Mouse (Mus musculus): ENCODE measurements around the gene Irf8.

Gene Irf8

GRCm38 (mm10) chr8:120724816-120725575, 11.2 kb upstream of the Irf8 start:
- H3K9me3 ChIP-seq (ENCODE audit: low read length) = no peaks in the 10 kb centered on the region
- H3K27me3 ChIP-seq (ENCODE audit: insufficient read depth, low read length) = peaks cover 28% of the 10 kb centered on the region
- H3K4me3 ChIP-seq (replicated peaks; ENCODE audit: low read length) = no peak overlapping the region
- no peaks in the 10 kb centered on the region for H3K36me3 ChIP-seq (ENCODE audit: insufficient read depth, low read length)
- no peak for TF ChIP-seq CTCF (conservative IDR thresholded peaks at IDR 0.05; ENCODE audit: low read length)
- H3K4me1 ChIP-seq (replicated peaks; ENCODE audit: low read depth, low read length) = 0 out of 2 replicates have a peak, but pooled peaks cover 6% of the 10 kb centered on the region

- no peaks in the 10 kb centered on the region for H3K36me3 ChIP-seq (ENCODE audit: insufficient read depth, low read length)
- no peak overlapping the region for H3K4me3 ChIP-seq (replicated peaks; ENCODE audit: low read length)
- H3K4me1 ChIP-seq (replicated peaks; ENCODE audit: low read depth, low read length) = 0 out of 2 replicates have a peak, but pooled peaks cover 6% of the 10 kb centered on the region
These were observed 10.6 kb upstream of the Irf8 start for GRCm38 (mm10) chr8:120725576-120725950.

DNA sequence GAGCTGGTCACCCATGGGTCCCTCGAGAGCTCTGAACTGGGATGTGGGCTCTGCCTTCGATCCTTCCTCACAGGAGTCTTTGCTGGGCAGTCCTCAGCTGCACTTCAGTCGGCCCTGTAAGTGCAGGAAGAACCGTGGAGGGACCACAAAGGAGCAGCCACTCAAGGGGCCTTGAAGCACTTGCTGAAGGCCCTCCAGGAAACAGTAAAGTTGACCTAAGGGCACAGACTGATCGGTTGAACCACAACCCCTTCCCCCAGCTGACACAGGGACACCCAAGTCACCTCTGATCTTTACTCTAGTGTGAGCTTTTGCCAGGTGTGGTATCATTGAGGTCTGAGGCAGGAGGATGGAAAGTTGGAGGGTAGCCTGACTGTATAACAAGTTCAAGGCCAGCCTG, 10.1 kb upstream of the Irf8 start:
- H3K4me3 ChIP-seq (replicated peaks; ENCODE audit: low read length) = no peak overlapping the region
- TF ChIP-seq POU5F1 (IDR thresholded peaks at IDR 0.05; ENCODE audit: borderline replicate concordance, low read length) = no peak
- H3K4me1 ChIP-seq (replicated peaks; ENCODE audit: low read depth, low read length) = 0 out of 2 replicates have a peak, but pooled peaks cover 6% of the 10 kb centered on the region
- no peaks in the 10 kb centered on the region for H3K36me3 ChIP-seq (ENCODE audit: insufficient read depth, low read length)
- no peaks in the 10 kb centered on the region for H3K9me3 ChIP-seq (ENCODE audit: low read length)
- peaks cover 30% of the 10 kb centered on the region for H3K27me3 ChIP-seq (ENCODE audit: insufficient read depth, low read length)

More at GRCm38 (mm10) chr8:120725576-120725950, 10.6 kb upstream of the Irf8 start:
- peaks cover 31% of the 10 kb centered on the region for H3K27me3 ChIP-seq (ENCODE audit: insufficient read depth, low read length)
- no peaks in the 10 kb centered on the region for H3K9me3 ChIP-seq (ENCODE audit: low read length)
- TF ChIP-seq NANOG (IDR thresholded peaks at IDR 0.05; ENCODE audit: borderline replicate concordance, low read length) (no peak), CTCF (conservative IDR thresholded peaks at IDR 0.05; ENCODE audit: low read length) (no peak), POU5F1 (IDR thresholded peaks at IDR 0.05; ENCODE audit: borderline replicate concordance, low read length) (no peak)

DNA sequence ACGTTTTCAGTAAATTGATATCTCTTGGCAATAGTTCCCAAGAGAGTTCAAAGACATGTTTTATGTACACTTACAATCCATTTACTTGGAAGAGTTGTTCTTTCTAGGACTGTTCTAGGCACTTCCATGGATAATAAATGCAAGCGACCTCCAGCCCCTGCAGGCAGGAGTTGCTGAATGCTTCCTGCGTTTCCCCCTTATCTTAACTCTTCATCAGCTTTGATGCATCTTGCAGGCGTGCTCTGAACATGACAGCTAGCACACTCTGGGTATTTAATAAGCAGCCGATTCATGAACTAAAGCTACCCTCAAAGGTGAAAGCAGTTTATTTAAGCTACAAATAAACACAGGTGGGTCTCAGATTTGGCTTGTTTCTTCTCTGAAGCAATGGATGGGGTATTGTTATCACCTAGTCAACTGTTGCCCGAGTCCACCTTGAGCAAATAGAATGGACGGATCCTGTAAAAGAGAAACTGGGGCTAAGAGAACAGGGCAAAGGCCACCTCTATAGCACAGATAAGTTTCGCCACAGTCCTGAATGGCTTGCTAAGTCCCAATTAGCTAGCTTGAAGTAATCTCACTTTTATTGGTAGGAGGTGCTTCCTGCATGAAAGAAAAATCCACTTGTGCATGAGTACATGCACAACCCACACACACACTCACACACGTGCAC, 7.5 kb upstream of the Irf8 start:
- H3K4me1 ChIP-seq (replicated peaks; ENCODE audit: low read depth, low read length) = peaks cover 13% of the 10 kb centered on the region
- no peaks in the 10 kb centered on the region for H3K36me3 ChIP-seq (ENCODE audit: insufficient read depth, low read length)
- H3K27me3 ChIP-seq (ENCODE audit: insufficient read depth, low read length) = peaks cover 44% of the 10 kb centered on the region
- no peak for TF ChIP-seq NANOG (IDR thresholded peaks at IDR 0.05; ENCODE audit: borderline replicate concordance, low read length)
- TF ChIP-seq POU5F1 (IDR thresholded peaks at IDR 0.05; ENCODE audit: borderline replicate concordance, low read length) = no peak
- TF ChIP-seq CTCF (conservative IDR thresholded peaks at IDR 0.05; ENCODE audit: low read length) = no peak
- H3K9me3 ChIP-seq (ENCODE audit: low read length) = no peaks in the 10 kb centered on the region
- H3K4me3 ChIP-seq (replicated peaks; ENCODE audit: low read length) = no peak overlapping the region

DNA sequence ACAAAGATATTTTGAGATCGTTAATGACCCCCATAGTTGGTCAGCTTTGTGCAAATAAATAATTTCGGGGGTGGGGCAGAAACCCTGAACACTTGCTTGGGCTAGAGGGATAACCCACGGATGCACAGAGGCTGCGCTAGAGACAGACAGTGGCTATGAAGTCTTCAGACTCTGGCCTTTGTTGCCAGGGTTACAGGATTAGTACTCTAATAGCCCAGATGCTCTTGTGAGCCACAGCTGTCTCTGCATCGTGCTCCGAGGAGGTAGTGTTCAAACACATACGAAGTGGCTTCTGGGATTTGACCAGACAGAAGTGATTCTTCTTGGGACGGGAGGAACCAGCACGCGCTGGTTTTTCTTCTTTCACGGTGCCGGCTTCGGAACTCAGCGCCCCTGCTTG, 4.6 kb upstream of the Irf8 start:
- no peaks in the 10 kb centered on the region for H3K9me3 ChIP-seq (ENCODE audit: low read length)
- peaks cover 21% of the 10 kb centered on the region for H3K4me1 ChIP-seq (replicated peaks; ENCODE audit: low read depth, low read length)
- 0 out of 2 replicates have a peak overlapping the region, but pooled peaks have one; percentile 26 for H3K4me3 ChIP-seq (replicated peaks; ENCODE audit: low read length)
- TF ChIP-seq CTCF (conservative IDR thresholded peaks at IDR 0.05; ENCODE audit: low read length) (no peak), NANOG (IDR thresholded peaks at IDR 0.05; ENCODE audit: borderline replicate concordance, low read length) (no peak), POU5F1 (IDR thresholded peaks at IDR 0.05; ENCODE audit: borderline replicate concordance, low read length) (no peak)
- H3K27me3 ChIP-seq (ENCODE audit: insufficient read depth, low read length) = peaks cover 66% of the 10 kb centered on the region
- H3K36me3 ChIP-seq (ENCODE audit: insufficient read depth, low read length) = no peaks in the 10 kb centered on the region

- no peaks in the 10 kb centered on the region for H3K9me3 ChIP-seq (ENCODE audit: low read length)
- peaks cover 21% of the 10 kb centered on the region for H3K4me1 ChIP-seq (replicated peaks; ENCODE audit: low read depth, low read length)
- 0 out of 2 replicates have a peak overlapping the region, but pooled peaks have one; percentile 26 for H3K4me3 ChIP-seq (replicated peaks; ENCODE audit: low read length)
- no peak for TF ChIP-seq NANOG (IDR thresholded peaks at IDR 0.05; ENCODE audit: borderline replicate concordance, low read length)
- TF ChIP-seq CTCF (conservative IDR thresholded peaks at IDR 0.05; ENCODE audit: low read length) = no peak
- TF ChIP-seq POU5F1 (IDR thresholded peaks at IDR 0.05; ENCODE audit: borderline replicate concordance, low read length) = no peak
- no peaks in the 10 kb centered on the region for H3K36me3 ChIP-seq (ENCODE audit: insufficient read depth, low read length)
- H3K27me3 ChIP-seq (ENCODE audit: insufficient read depth, low read length) = peaks cover 71% of the 10 kb centered on the region
These were observed 4.1 kb upstream of the Irf8 start for GRCm38 (mm10) chr8:120732068-120732467.

GRCm38 (mm10) chr8:120736486-120736885, 328 bp downstream of the Irf8 start:
- no peaks in the 10 kb centered on the region for H3K9me3 ChIP-seq (ENCODE audit: low read length)
- TF ChIP-seq CTCF (conservative IDR thresholded peaks at IDR 0.05; ENCODE audit: low read length) = no peak
- no peak for TF ChIP-seq POU5F1 (IDR thresholded peaks at IDR 0.05; ENCODE audit: borderline replicate concordance, low read length)
- TF ChIP-seq NANOG (IDR thresholded peaks at IDR 0.05; ENCODE audit: borderline replicate concordance, low read length) = no peak
- H3K36me3 ChIP-seq (ENCODE audit: insufficient read depth, low read length) = no peaks in the 10 kb centered on the region
- H3K27me3 ChIP-seq (ENCODE audit: insufficient read depth, low read length) = peaks cover 88% of the 10 kb centered on the region
- peaks cover 25% of the 10 kb centered on the region for H3K4me1 ChIP-seq (replicated peaks; ENCODE audit: low read depth, low read length)
- H3K4me3 ChIP-seq (replicated peaks; ENCODE audit: low read length) = peak overlapping the region; percentile 79

DNA sequence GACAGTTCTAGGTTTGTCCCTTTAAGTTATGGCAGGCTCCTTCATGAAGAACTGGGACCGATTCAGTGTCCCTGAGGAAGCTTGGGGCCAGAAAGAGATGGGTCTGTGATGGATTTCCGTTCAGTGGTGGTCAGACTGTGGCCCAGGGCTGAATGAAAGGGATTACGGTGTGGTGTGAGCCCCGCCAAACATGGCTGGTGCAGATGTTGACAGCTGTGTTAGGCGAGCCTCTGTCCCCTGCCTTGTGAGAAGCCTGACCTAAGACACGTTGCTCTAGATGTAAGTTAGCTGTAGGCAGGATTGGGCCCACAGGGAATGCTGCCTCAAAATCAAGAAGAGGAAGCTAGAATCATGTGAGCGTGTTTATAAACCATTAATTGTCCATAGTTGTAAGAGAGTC, 1.0 kb downstream of the Irf8 start:
- no peak for TF ChIP-seq CTCF (conservative IDR thresholded peaks at IDR 0.05; ENCODE audit: low read length)
- no peak for TF ChIP-seq NANOG (IDR thresholded peaks at IDR 0.05; ENCODE audit: borderline replicate concordance, low read length)
- TF ChIP-seq POU5F1 (IDR thresholded peaks at IDR 0.05; ENCODE audit: borderline replicate concordance, low read length) = no peak
- H3K4me1 ChIP-seq (replicated peaks; ENCODE audit: low read depth, low read length) = peaks cover 25% of the 10 kb centered on the region

More for the DNA sequence above, 1.0 kb downstream of the Irf8 start:
- Histone ChIP-seq H3K27me3 (ENCODE audit: insufficient read depth, low read length) (peaks cover 92% of the 10 kb centered on the region), H3K9me3 (ENCODE audit: low read length) (no peaks in the 10 kb centered on the region), H3K4me3 (replicated peaks; ENCODE audit: low read length) (0 out of 2 replicates have a peak overlapping the region, but pooled peaks have one; percentile 79), H3K36me3 (ENCODE audit: insufficient read depth, low read length) (no peaks in the 10 kb centered on the region)
